Mouse (Mus musculus) cerebellum, postnatal 25 days (tissue): ENCODE measurements at regions not wholly inside any gene's neighbourhood (a gene's known extent, or its start where the extent isn't known, plus 50 kb on each side); places are given as distances from the start of the nearest gene placed in this dataset.

Experiments used
- DNase-seq, 2 experiments: peaks; one replicate each; pipeline ENCODE4 v3.0.0; 2021; ENCODE audit warnings: mixed read lengths in 2 of 2

GRCm38 (mm10) chr13:84646899-84647298, 424.8 kb downstream of the Tmem161b start:
- DNase-seq, result no peak

- no peak for DNase-seq
These were observed 426.0 kb downstream of the Tmem161b start for GRCm38 (mm10) chr13:84648056-84648455.

- no peak for DNase-seq
These were observed 441.9 kb downstream of the Tmem161b start for GRCm38 (mm10) chr13:84663967-84664366.

- DNase-seq, result no peak
These were observed 458.9 kb downstream of the Tmem161b start for GRCm38 (mm10) chr13:84680971-84681370.

- DNase-seq, result no peak
These were observed 463.8 kb downstream of the Tmem161b start for GRCm38 (mm10) chr13:84685930-84686329.

GRCm38 (mm10) chr13:84693462-84693861, 471.4 kb downstream of the Tmem161b start:
- DNase-seq, result no peak

- DNase-seq, result no peak
These were observed 476.5 kb downstream of the Tmem161b start for GRCm38 (mm10) chr13:84698472-84699080.

- DNase-seq, result no peak
These were observed 448.0 kb upstream of the Ccnh start for GRCm38 (mm10) chr13:84741231-84741630.

- DNase-seq, result no peak
These were observed 440.9 kb upstream of the Ccnh start for GRCm38 (mm10) chr13:84748331-84748730.

- no peak for DNase-seq
These were observed 440.0 kb upstream of the Ccnh start for GRCm38 (mm10) chr13:84749214-84749613.

- DNase-seq, result no peak
These were observed 439.1 kb upstream of the Ccnh start for GRCm38 (mm10) chr13:84750136-84750535.

GRCm38 (mm10) chr13:84751576-84752490, 437.4 kb upstream of the Ccnh start:
- DNase-seq, result peak; percentile 24 to 32

GRCm38 (mm10) chr13:84752491-84752820, 436.8 kb upstream of the Ccnh start:
- peak; percentile 31 to 33 for DNase-seq

- DNase-seq, result no peak
These were observed 435.3 kb upstream of the Ccnh start for GRCm38 (mm10) chr13:84753751-84754500.

- peak; percentile 59 to 60 for DNase-seq
These were observed 434.1 kb upstream of the Ccnh start for GRCm38 (mm10) chr13:84754821-84755725.

GRCm38 (mm10) chr13:84756796-84757335, 432.3 kb upstream of the Ccnh start:
- peak; percentile 40 to 50 for DNase-seq

GRCm38 (mm10) chr13:84757896-84758567, 431.2 kb upstream of the Ccnh start:
- peak; percentile 50 to 65 for DNase-seq

- peak; percentile 87 to 90 for DNase-seq
These were observed 430.7 kb upstream of the Ccnh start for GRCm38 (mm10) chr13:84758568-84758900.

GRCm38 (mm10) chr13:84759061-84759460, 430.1 kb upstream of the Ccnh start:
- DNase-seq, result no peak

- peak; percentile 53 to 54 for DNase-seq
These were observed 428.7 kb upstream of the Ccnh start for GRCm38 (mm10) chr13:84760471-84760870.

- DNase-seq, result peak; percentile 49 to 59
These were observed 428.2 kb upstream of the Ccnh start for GRCm38 (mm10) chr13:84760978-84761377.

- DNase-seq, result peak; percentile 56 to 58
These were observed 427.4 kb upstream of the Ccnh start for GRCm38 (mm10) chr13:84761821-84762220.
